Mouse (Mus musculus) small intestine, adult 2 months (tissue): Measurements from ENCODE around the gene Mrpl39. TPM values are rescaled to one million over a fixed set of nuclear protein-coding genes. Genes with fewer than 3 reads are reported as not detected.

Experiments used
- H3K27ac ChIP-seq: fragments of 200-500 bp; 2 replicates; pipeline ENCODE4 v1.5.1; 2012; ENCODE audit warnings: low read depth, low read length, control low read depth, inconsistent platforms; ENCODE audit not compliant: insufficient read depth
- H3K27me3 ChIP-seq: fragments of 200-500 bp; 2 replicates; pipeline ENCODE4 v1.6.1; 2012; ENCODE audit warnings: mild to moderate bottlenecking, moderate library complexity, low read length, inconsistent platforms; ENCODE audit not compliant: control insufficient read depth, insufficient read depth
- H3K36me3 ChIP-seq: fragments of 200-500 bp; 2 replicates; pipeline ENCODE4 v1.6.1; 2012; ENCODE audit warnings: mild to moderate bottlenecking, low read length, control low read depth, inconsistent platforms; ENCODE audit not compliant: control insufficient read depth, insufficient read depth
- H3K4me1 ChIP-seq: fragments of 200-500 bp; 2 replicates; pipeline ENCODE4 v1.6.1; 2012; ENCODE audit warnings: low read length, inconsistent platforms, mixed read lengths; ENCODE audit not compliant: control insufficient read depth, insufficient read depth, insufficient read length
- H3K4me3 ChIP-seq: fragments of 200-500 bp; 2 replicates; pipeline ENCODE4 v1.5.1; 2012; ENCODE audit warnings: low read depth, mild to moderate bottlenecking, control low read depth, inconsistent platforms, low read length, moderate library complexity
- CTCF ChIP-seq: fragments of 200-500 bp; IDR thresholded peaks from 2 replicates; pipeline ENCODE4 v1.5.1; 2012; ENCODE audit warnings: low read depth, mild to moderate bottlenecking, control low read depth, inconsistent platforms, low read length, moderate library complexity, mixed read lengths; ENCODE audit not compliant: insufficient replicate concordance, insufficient read length; ENCODE audit errors: extremely low read depth
- POLR2A ChIP-seq: fragments of 200-500 bp; IDR thresholded peaks from 2 replicates; pipeline ENCODE4 v1.6.1; 2012; ENCODE audit warnings: low read depth, mild to moderate bottlenecking, control low read depth, inconsistent platforms, low read length, moderate library complexity
- WGBS: fragments of 180-500 bp; shearing (Covaris S2); methylation state at CpG from one replicate; pipeline ENCODE4 v1.1.7; 2018; 5-methylcytosine and 5-hydroxymethylcytosine counted together
- polyA plus RNA-seq: library from polyadenylated mRNA; depleted of rRNA; stranded (reverse); fragments of >200 nt; gene quantifications from 2 replicates; pipeline ENCODE4 v1.2.3, GENCODE M21; 2012

Mrpl39 gene
- polyA plus RNA-seq, 1 experiment = 3.4 TPM

DNA sequence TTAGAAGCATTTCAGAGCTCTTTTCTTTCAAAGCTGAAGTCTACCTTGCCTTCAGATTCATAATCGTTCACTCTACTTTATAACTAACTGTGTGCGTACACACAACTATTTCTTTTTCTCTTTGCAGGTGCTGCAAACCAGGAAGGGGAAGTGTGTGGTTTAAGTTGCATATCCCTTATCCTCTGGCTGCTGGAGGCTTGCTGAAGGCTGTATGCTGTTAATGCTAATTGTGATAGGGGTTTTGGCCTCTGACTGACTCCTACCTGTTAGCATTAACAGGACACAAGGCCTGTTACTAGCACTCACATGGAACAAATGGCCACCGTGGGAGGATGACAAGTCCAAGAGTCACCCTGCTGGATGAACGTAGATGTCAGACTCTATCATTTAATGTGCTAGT, 21.6 kb downstream of the Mrpl39 start:
- H3K27me3 ChIP-seq = no peaks in the 10 kb centered on the region
- no peaks in the 10 kb centered on the region for H3K4me1 ChIP-seq
- H3K36me3 ChIP-seq = peaks cover 1% of the 10 kb centered on the region; the same call in 1 of the 2 replicates
- H3K27ac ChIP-seq = no peak overlapping the region
- WGBS = 75% methylated on average over 4 of the region's 4 CpGs
- H3K4me3 ChIP-seq = no peak overlapping the region
- TF ChIP-seq CTCF = no peak
- TF ChIP-seq POLR2A = no peak

- Histone ChIP-seq H3K4me1 (no peaks in the 10 kb centered on the region), H3K27me3 (no peaks in the 10 kb centered on the region), H3K27ac (no peak overlapping the region), H3K36me3 (peaks cover 1% of the 10 kb centered on the region; the same call in 1 of the 2 replicates), H3K4me3 (no peak overlapping the region)
- TF ChIP-seq CTCF (no peak), POLR2A (no peak)
- WGBS = 83% methylated on average over 4 of the region's 4 CpGs
Measured at GRCm38 (mm10) chr16:84713156-84713555, 22.4 kb downstream of the Mrpl39 start.

GRCm38 (mm10) chr16:84708649-84709048, 26.9 kb downstream of the Mrpl39 start:
- H3K36me3 ChIP-seq = no peaks in the 10 kb centered on the region
- TF ChIP-seq CTCF = no peak
- no peak for TF ChIP-seq POLR2A
- no peak overlapping the region for H3K27ac ChIP-seq
- 53% methylated on average over 2 of the region's 2 CpGs for WGBS
- no peaks in the 10 kb centered on the region for H3K4me1 ChIP-seq
- H3K4me3 ChIP-seq = no peak overlapping the region
- peaks cover 5% of the 10 kb centered on the region; the same call in 1 of the 2 replicates for H3K27me3 ChIP-seq

GRCm38 (mm10) chr16:84707802-84708201, 27.7 kb downstream of the Mrpl39 start:
- H3K27me3 ChIP-seq = peaks cover 11% of the 10 kb centered on the region
- H3K27ac ChIP-seq = no peak overlapping the region
- H3K4me1 ChIP-seq = 0 out of 2 replicates have a peak, but pooled peaks cover under 1% of the 10 kb centered on the region
- H3K36me3 ChIP-seq = no peaks in the 10 kb centered on the region
- 55% methylated on average over 4 of the region's 4 CpGs for WGBS
- H3K4me3 ChIP-seq = no peak overlapping the region
- TF ChIP-seq POLR2A (no peak), CTCF (no peak)

GRCm38 (mm10) chr16:84706571-84706970, 29.0 kb downstream of the Mrpl39 start:
- H3K27ac ChIP-seq = no peak overlapping the region
- H3K27me3 ChIP-seq = peaks cover 13% of the 10 kb centered on the region
- 64% methylated on average over 6 of the region's 6 CpGs for WGBS
- H3K4me1 ChIP-seq = peaks cover 3% of the 10 kb centered on the region; the same call in 1 of the 2 replicates
- H3K4me3 ChIP-seq = no peak overlapping the region
- TF ChIP-seq POLR2A (no peak), CTCF (no peak)
- H3K36me3 ChIP-seq = no peaks in the 10 kb centered on the region

DNA sequence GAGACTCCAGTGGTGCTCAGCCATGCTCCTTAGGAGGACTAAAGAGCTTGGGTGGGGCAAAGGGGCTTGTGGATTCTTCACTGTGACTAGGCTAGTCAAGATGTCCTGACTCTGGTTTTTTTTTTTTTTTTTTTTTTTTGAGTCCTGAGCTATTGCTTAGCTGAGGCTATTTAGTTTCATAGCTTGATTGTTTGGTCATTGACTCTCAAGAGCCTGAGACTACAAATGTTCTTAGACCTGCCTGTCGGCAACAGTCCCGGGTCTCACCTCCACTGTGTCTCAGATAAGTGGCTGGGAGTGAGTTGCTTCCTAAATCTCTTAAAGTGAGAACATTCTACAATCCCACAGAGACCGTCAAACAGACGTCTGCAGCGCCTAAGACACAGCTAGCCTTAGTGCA, 30.0 kb downstream of the Mrpl39 start:
- no peak overlapping the region for H3K27ac ChIP-seq
- no peak overlapping the region for H3K4me3 ChIP-seq
- TF ChIP-seq POLR2A = no peak
- no peak for TF ChIP-seq CTCF
- peaks cover 3% of the 10 kb centered on the region; the same call in 1 of the 2 replicates for H3K4me1 ChIP-seq
- WGBS = 68% methylated on average over 5 of the region's 5 CpGs
- H3K27me3 ChIP-seq = peaks cover 13% of the 10 kb centered on the region
- H3K36me3 ChIP-seq = no peaks in the 10 kb centered on the region

DNA sequence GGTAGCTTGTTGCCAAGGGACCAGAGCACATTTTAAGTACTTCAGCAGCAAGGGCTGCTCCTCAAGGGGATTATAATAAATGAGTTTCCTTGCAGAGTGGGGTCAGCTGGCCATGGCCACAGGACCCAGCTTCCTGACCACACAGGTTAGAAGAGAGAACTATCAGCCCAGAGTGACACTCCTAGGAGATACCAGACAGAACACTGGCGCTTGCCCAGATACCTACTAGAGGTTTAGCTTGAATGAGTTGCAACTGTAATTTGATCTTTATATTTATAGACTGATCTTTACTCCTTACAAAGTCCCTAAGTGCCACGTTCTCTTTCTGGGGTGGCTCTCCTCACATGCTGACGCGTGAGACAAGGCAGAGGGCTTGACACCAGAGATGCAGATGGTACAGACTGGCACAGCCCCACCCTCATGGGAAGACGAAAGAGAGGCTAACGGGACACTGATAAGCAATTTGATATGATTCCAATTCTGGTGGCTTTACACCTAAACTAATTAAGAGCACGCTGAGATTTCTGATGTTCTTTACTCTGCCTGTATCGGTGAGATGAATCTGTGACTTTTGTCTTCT, 30.8 kb downstream of the Mrpl39 start:
- 33% methylated on average over 8 of the region's 8 CpGs for WGBS

More for the DNA sequence above, 30.8 kb downstream of the Mrpl39 start:
- TF ChIP-seq POLR2A = no peak
- Histone ChIP-seq H3K27me3 (peaks cover 13% of the 10 kb centered on the region), H3K4me3 (no peak overlapping the region), H3K4me1 (peaks cover 3% of the 10 kb centered on the region; the same call in 1 of the 2 replicates), H3K36me3 (no peaks in the 10 kb centered on the region), H3K27ac (no peak overlapping the region)
